Comparison of ENCODE assay signal across 24 mouse cellular contexts in genomic region chr12:113017429-113017984, GRCm38 (mm10). TPM values are rescaled to one million over a fixed set of nuclear protein-coding genes. Genes with fewer than 3 reads are reported as not detected.
DNase-seq lines count a peak whose midpoint lies in the region; ATAC-seq and TF ChIP-seq lines count a peak whose summit lies in the region.
"Had no signal": no experiment of that assay in that cellular context is flagged by ENCODE, and none has a peak within 500 bp of the region (broad histone marks: within the 10 kb centered on the region; RNA-seq: fewer than 3 reads in every experiment).

No protein-coding gene starts in this region.

- TF ChIP-seq RAD21 in CH12.LX (IDR thresholded peaks at IDR 0.05; ENCODE audit: low read depth, low read length), result no peak

- H3K9ac ChIP-seq in embryonic facial prominence, embryonic 14.5 days (ENCODE audit: low read depth, low read length), result 0 out of 2 replicates have a peak overlapping the region, but pooled peaks have one; percentile 25
- no peak overlapping the region for H3K9ac ChIP-seq in kidney, embryonic 15.5 days
- H3K9ac ChIP-seq in CH12.LX (ENCODE audit: insufficient read depth, low read depth), result no peak overlapping the region
- H3K9ac ChIP-seq: lung, embryonic 14.5 days had no signal

- H3K9me3 ChIP-seq in embryonic facial prominence, embryonic 14.5 days (ENCODE audit: control insufficient read depth, low read length), result no peaks in the 10 kb centered on the region
- H3K9me3 ChIP-seq in embryonic facial prominence, embryonic 10.5 days, result no peaks in the 10 kb centered on the region
- no peaks in the 10 kb centered on the region for H3K9me3 ChIP-seq in kidney, embryonic 15.5 days (replicated peaks)
- H3K9me3 ChIP-seq in CH12.LX (replicated peaks; ENCODE audit: low read length), result no peaks in the 10 kb centered on the region

- no peaks in the 10 kb centered on the region for H3K27me3 ChIP-seq in embryonic facial prominence, embryonic 14.5 days (replicated peaks; ENCODE audit: control insufficient read depth, insufficient read depth, low read length)
- no peaks in the 10 kb centered on the region for H3K27me3 ChIP-seq in embryonic facial prominence, embryonic 10.5 days (replicated peaks; ENCODE audit: low read depth, poor library complexity, severe bottlenecking)
- no peaks in the 10 kb centered on the region for H3K27me3 ChIP-seq in kidney, embryonic 15.5 days
- H3K27me3 ChIP-seq in CH12.LX (replicated peaks), result no peaks in the 10 kb centered on the region

- dilution Hi-C loops in CH12.LX (cut with MboI; ENCODE audit: extremely low pct_ligation_motif_present, extremely low pct_unique_long_range_greater_than_20kb, low sequenced_read_pairs), result no loop called here

- no peaks in the 10 kb centered on the region; the same call in 1 of the 2 replicates for H3K79me2 ChIP-seq in CH12.LX (replicated peaks; ENCODE audit: control insufficient read depth, extremely low read depth, insufficient read depth, poor library complexity, severe bottlenecking)

- TF ChIP-seq POLR2A in CH12.LX (IDR thresholded peaks at IDR 0.05; ENCODE audit: low read depth, low read length), result no peak

- H3K4me1 ChIP-seq in embryonic facial prominence, embryonic 14.5 days (ENCODE audit: control insufficient read depth, insufficient read depth, low read length), result peaks cover 25% of the 10 kb centered on the region
- H3K4me1 ChIP-seq in embryonic facial prominence, embryonic 10.5 days, result peaks cover 45% of the 10 kb centered on the region
- H3K4me1 ChIP-seq in kidney, embryonic 15.5 days, result peaks cover 37% of the 10 kb centered on the region
- peaks cover 15 to 37% of the 10 kb centered on the region in 2 experiments for H3K4me1 ChIP-seq in CH12.LX (ENCODE audit: control insufficient read depth in 1 of 2, insufficient read depth in 2 of 2)

- intact Hi-C loops in left cerebral cortex, postnatal 25 days (cut with DNase I), result loop anchor here (5.0 kb wide), 1 partner anchor 85 kb away; no protein-coding TSS in a partner anchor

- in situ Hi-C loops in CH12.LX (cut with MboI; ENCODE audit: low pct_ligation_motif_present, low pct_unique_long_range_greater_than_20kb, low sequenced_read_pairs), result loop anchor here (5.0 kb wide), 1 partner anchor 135 kb away; no protein-coding TSS in a partner anchor

- ATAC-seq in embryonic facial prominence, embryonic 14.5 days (ENCODE audit: low read depth), result no peak
- no peak for ATAC-seq in kidney, embryonic 15.5 days (replicated peaks; ENCODE audit: low FRiP score)
- ATAC-seq: CD4-positive, CD25-positive, alpha-beta regulatory T cell, adult 4 months; forebrain, embryonic 16.5 days; hindbrain, postnatal 0 days; midbrain, embryonic 16.5 days had no signal

- H3K4me3 ChIP-seq in embryonic facial prominence, embryonic 14.5 days (ENCODE audit: low read depth, low read length), result no peak overlapping the region
- no peak overlapping the region for H3K4me3 ChIP-seq in embryonic facial prominence, embryonic 10.5 days
- H3K4me3 ChIP-seq in kidney, embryonic 15.5 days (replicated peaks), result no peak overlapping the region
- no peak overlapping the region for H3K4me3 ChIP-seq in CH12.LX (replicated peaks in 1 of 3; ENCODE audit: low read depth in 2 of 3, low read length in 2 of 3, poor library complexity in 1 of 3)

- no peak overlapping the region for H3K4me2 ChIP-seq in embryonic facial prominence, embryonic 14.5 days (ENCODE audit: low read depth, low read length)
- no peak overlapping the region for H3K4me2 ChIP-seq in kidney, embryonic 15.5 days
- H3K4me2 ChIP-seq in CH12.LX (ENCODE audit: insufficient read depth, low read depth, poor library complexity, severe bottlenecking), result no peak overlapping the region
- H3K4me2 ChIP-seq: lung, embryonic 14.5 days had no signal

- no peak for TF ChIP-seq EP300 in CH12.LX (IDR thresholded peaks at IDR 0.05; ENCODE audit: low read length)

- H3K36me3 ChIP-seq in embryonic facial prominence, embryonic 14.5 days (ENCODE audit: control insufficient read depth, insufficient read depth, low read length), result peaks cover 6% of the 10 kb centered on the region; the same call in 1 of the 2 replicates
- H3K36me3 ChIP-seq in embryonic facial prominence, embryonic 10.5 days (replicated peaks), result peaks cover 18% of the 10 kb centered on the region
- peaks cover 10% of the 10 kb centered on the region for H3K36me3 ChIP-seq in kidney, embryonic 15.5 days
- H3K36me3 ChIP-seq in CH12.LX (replicated peaks in 1 of 2; ENCODE audit: control insufficient read depth in 1 of 2, insufficient read depth in 1 of 2, low read length in 1 of 2), result peaks cover 0 to 16% of the 10 kb centered on the region in 2 experiments

- 76% methylated on average over 9 of the region's 9 CpGs for WGBS in embryonic facial prominence, embryonic 14.5 days
- WGBS in embryonic facial prominence, embryonic 10.5 days, result 83% methylated on average over 9 of the region's 9 CpGs
- WGBS in kidney, embryonic 15.5 days, result 82% methylated on average over 9 of the region's 9 CpGs

- TF ChIP-seq CTCF in CH12.LX (conservative IDR thresholded peaks at IDR 0.05 in 1 of 2, IDR thresholded peaks at IDR 0.05 in 1 of 2; ENCODE audit: low read depth in 2 of 2, low read length in 2 of 2), result no peak

- DNase-seq in embryonic facial prominence, embryonic 14.5 days (ENCODE audit: low spot score), result no peak
- DNase-seq in embryonic facial prominence, embryonic 10.5 days (ENCODE audit: low spot score), result no peak
- peak; percentile 35 for DNase-seq in kidney, adult 11 months
- no peak for DNase-seq in CH12.LX (ENCODE audit: extremely low read depth)
- peak; percentile 52 to 57 for DNase-seq in kidney, postnatal 36 days
- no peak for DNase-seq in left cerebral cortex, postnatal 25 days (ENCODE audit: low spot score in 2 of 2)
- no peak for DNase-seq in cerebellum, adult 11 months
- DNase-seq: cerebellum, postnatal 25 days; left cerebral cortex, postnatal 4 days; lung, embryonic 14.5 days; lung, postnatal 4 days; right cerebral cortex, postnatal 4 days had no signal

- no peak overlapping the region for H3K27ac ChIP-seq in embryonic facial prominence, embryonic 14.5 days (replicated peaks; ENCODE audit: low read depth, low read length)
- no peak overlapping the region for H3K27ac ChIP-seq in embryonic facial prominence, embryonic 10.5 days (replicated peaks)
- no peak overlapping the region for H3K27ac ChIP-seq in kidney, embryonic 15.5 days
- H3K27ac ChIP-seq in CH12.LX (ENCODE audit: insufficient read depth, low read depth), result no peak overlapping the region
- H3K27ac ChIP-seq: hindbrain, postnatal 0 days; kidney, postnatal 0 days had no signal

TF ChIP-seq in CH12.LX, 34 proteins besides CTCF, POLR2A, EP300 and RAD21:
- TF ChIP-seq ZNF384 (IDR thresholded peaks at IDR 0.05; ENCODE audit: low read depth, low read length) (no peak), IRF4 (IDR thresholded peaks at IDR 0.05; ENCODE audit: low read depth, low read length) (0 out of 2 replicates have a peak, but pooled peaks have one; percentile 31)

RNA-seq across cellular contexts. Expression of gene Pacs2, which starts 3.2 kb away (rescaled TPM):
- polyA plus RNA-seq in embryonic facial prominence, embryonic 14.5 days (2014; fragmentation: Nextera tagmentation; extraction: Ambion mirVana), result 17.9 and 18.7 TPM in 2 replicates
- polyA plus RNA-seq in embryonic facial prominence, embryonic 10.5 days (2016; fragmentation: Nextera tagmentation; extraction: Ambion mirVana), result 13.7 and 14.3 TPM in 2 replicates
- 12.6 and 14.3 TPM in 2 replicates for polyA plus RNA-seq in kidney, embryonic 15.5 days (2015; fragmentation: Nextera tagmentation; extraction: Ambion mirVana)
- total RNA-seq in CH12.LX (2012; rRNA removed) (6.5 and 7.1 TPM in 2 replicates), CH12.LX (2014; rRNA removed) (2.4 and 3.1 TPM in 2 replicates)
- 7.0 and 8.2 TPM in 2 replicates for polyA plus RNA-seq in CH12.LX (2012; ENCODE audit: insufficient read length, low read depth)
- total RNA-seq in left cerebral cortex, postnatal 25 days (2021), result 10 to 100 TPM; 63.3 to 79.9 TPM

RNA-seq across cellular contexts. Expression of gene Brf1, which starts 17.0 kb away (rescaled TPM):
- polyA plus RNA-seq in embryonic facial prominence, embryonic 14.5 days (2014; fragmentation: Nextera tagmentation; extraction: Ambion mirVana), result 50.0 and 54.3 TPM in 2 replicates
- 59.8 and 60.9 TPM in 2 replicates for polyA plus RNA-seq in embryonic facial prominence, embryonic 10.5 days (2016; fragmentation: Nextera tagmentation; extraction: Ambion mirVana)
- 62.4 and 70.4 TPM in 2 replicates for polyA plus RNA-seq in kidney, embryonic 15.5 days (2015; fragmentation: Nextera tagmentation; extraction: Ambion mirVana)
- total RNA-seq in CH12.LX (2012; rRNA removed) (30.8 and 31.2 TPM in 2 replicates), CH12.LX (2014; rRNA removed) (15.9 and 18.1 TPM in 2 replicates)
- polyA plus RNA-seq in CH12.LX (2012; ENCODE audit: insufficient read length, low read depth), result 29.6 and 30.6 TPM in 2 replicates
- total RNA-seq in left cerebral cortex, postnatal 25 days (2021), result 10 to 100 TPM; 45.0 to 50.4 TPM

RNA-seq across cellular contexts. Expression of gene Btbd6, which starts 41.2 kb away (rescaled TPM):
- 20.8 and 22.8 TPM in 2 replicates for polyA plus RNA-seq in embryonic facial prominence, embryonic 14.5 days (2014; fragmentation: Nextera tagmentation; extraction: Ambion mirVana)
- polyA plus RNA-seq in embryonic facial prominence, embryonic 10.5 days (2016; fragmentation: Nextera tagmentation; extraction: Ambion mirVana), result 22.3 and 23.0 TPM in 2 replicates
- polyA plus RNA-seq in kidney, embryonic 15.5 days (2015; fragmentation: Nextera tagmentation; extraction: Ambion mirVana), result 24.7 and 25.3 TPM in 2 replicates
- total RNA-seq in CH12.LX (2012; rRNA removed) (10.8 and 11.9 TPM in 2 replicates), CH12.LX (2014; rRNA removed) (4.3 and 5.6 TPM in 2 replicates)
- polyA plus RNA-seq in CH12.LX (2012; ENCODE audit: insufficient read length, low read depth), result 8.0 and 9.9 TPM in 2 replicates
- total RNA-seq in left cerebral cortex, postnatal 25 days (2021), result 10 to 100 TPM; 55.9 to 60.9 TPM

RNA-seq across cellular contexts. Expression of gene Tex22, which starts 56.8 kb away (rescaled TPM):
- polyA plus RNA-seq in embryonic facial prominence, embryonic 14.5 days (2014; fragmentation: Nextera tagmentation; extraction: Ambion mirVana), result not detected in 2 replicates
- polyA plus RNA-seq in embryonic facial prominence, embryonic 10.5 days (2016; fragmentation: Nextera tagmentation; extraction: Ambion mirVana), result not detected in 2 replicates
- 0.80 TPM in 1 of 2 replicates, not detected in the other for polyA plus RNA-seq in kidney, embryonic 15.5 days (2015; fragmentation: Nextera tagmentation; extraction: Ambion mirVana)
- total RNA-seq in CH12.LX (2012; rRNA removed) (0.21 and 0.55 TPM in 2 replicates), CH12.LX (2014; rRNA removed) (not detected in 2 replicates)
- polyA plus RNA-seq in CH12.LX (2012; ENCODE audit: insufficient read length, low read depth), result not detected in 2 replicates
- under 1 TPM in 1 of 2 experiments, not detected in 1; 0.44 TPM for total RNA-seq in left cerebral cortex, postnatal 25 days (2021)
- total RNA-seq: heart, adult 18-20 months; heart, postnatal 25 days; liver, adult 2 months had no signal
- polyA plus RNA-seq: CD4-positive, CD25-positive, alpha-beta regulatory T cell, adult 4 months; erythroblast, embryonic 14.5 days; forebrain, embryonic 16.5 days; hindbrain, postnatal 0 days; kidney, postnatal 0 days; lung, embryonic 14.5 days; midbrain, embryonic 16.5 days; neural tube, embryonic 11.5 days; urinary bladder, adult 2 months had no signal

Comparison
In these comparisons a context has a peak if more than half of its experiments do, and no peak if none do; other contexts are left out.
1. DNase-seq: peak in kidney, adult 11 months (single experiment) and kidney, postnatal 36 days (2 of 2); none in embryonic facial prominence, embryonic 14.5 days (single experiment), embryonic facial prominence, embryonic 10.5 days (single experiment), CH12.LX (single experiment), left cerebral cortex, postnatal 25 days (0 of 2) and cerebellum, adult 11 months (single experiment).